Mouse (Mus musculus) forebrain, embryonic 11.5 days (tissue): ENCODE results near the gene Tnfsf9. TPM values are rescaled to one million over a fixed set of nuclear protein-coding genes. Genes with fewer than 3 reads are reported as not detected.
A peak's percentile ranks its signal among the peaks of the same experiment; 100 is the strongest.
"Not testable (repeated sequence)": the region's sequence is repeated elsewhere in the genome, so short reads cannot be mapped to it uniquely, and the experiment has no call there.

ENCODE experiments used
- ATAC-seq: fragments of 200-750 bp; cut with Nextera tagmentation; replicated peaks from 2 replicates; pipeline ENCODE4 v1.8.0; 2017; ENCODE audit warnings: moderate TSS enrichment; ENCODE audit not compliant: low FRiP score
- DNase-seq: peaks from one replicate; pipeline ENCODE4 v3.0.0-alpha.2; 2017; ENCODE audit warnings: low spot score
- H3K27ac ChIP-seq: fragments of 300-500 bp; sonication (generic); 2 replicates; pipeline ENCODE4 v1.5.1; 2014; ENCODE audit warnings: low read depth, low read length
- H3K27me3 ChIP-seq: fragments of 300-500 bp; sonication (generic); 2 replicates; pipeline ENCODE4 v1.6.1; 2014; ENCODE audit warnings: mild to moderate bottlenecking, low read length, mixed read lengths; ENCODE audit not compliant: control insufficient read depth, insufficient read depth
- H3K36me3 ChIP-seq: fragments of 300-500 bp; sonication (generic); 2 replicates; pipeline ENCODE4 v1.6.1; 2014; ENCODE audit warnings: mild to moderate bottlenecking, low read length, moderate library complexity, mixed read lengths; ENCODE audit not compliant: control insufficient read depth, insufficient read depth
- H3K4me1 ChIP-seq: fragments of 300-500 bp; sonication (generic); replicated peaks from 2 replicates; pipeline ENCODE4 v1.6.1; 2014; ENCODE audit warnings: low read length, mixed read lengths; ENCODE audit not compliant: control insufficient read depth, insufficient read depth
- H3K4me2 ChIP-seq: fragments of 300-500 bp; sonication (generic); 2 replicates; pipeline ENCODE4 v1.6.1; 2014; ENCODE audit warnings: low read depth, mild to moderate bottlenecking, low read length, moderate library complexity, mixed read lengths; ENCODE audit not compliant: severe bottlenecking
- H3K4me3 ChIP-seq: fragments of 300-500 bp; sonication (generic); 2 replicates; pipeline ENCODE4 v1.5.1; 2014; ENCODE audit warnings: low read depth, low read length
- H3K9ac ChIP-seq: fragments of 300-500 bp; sonication (generic); 2 replicates; pipeline ENCODE4 v1.6.1; 2014; ENCODE audit warnings: low read length
- H3K9me3 ChIP-seq: fragments of 300-500 bp; sonication (generic); 2 replicates; pipeline ENCODE4 v1.6.1; 2016; ENCODE audit warnings: low read length, mixed read lengths; ENCODE audit not compliant: control insufficient read depth
- WGBS: fragments of 180-500 bp; shearing (Covaris S2); extraction: QIAGEN DNeasy Blood & Tissue Kit; methylation state at CpG from one replicate; pipeline ENCODE4 v1.1.7; 2014; 5-methylcytosine and 5-hydroxymethylcytosine counted together
- polyA plus RNA-seq: library from polyadenylated mRNA; unstranded; fragments of >200 nt; fragmentation: Nextera tagmentation; extraction: Ambion mirVana; gene quantifications from 2 replicates; pipeline ENCODE4 v1.2.1, GENCODE M21; 2014

Gene Tnfsf9
- polyA plus RNA-seq, 1 experiment from 2014 or later = 10.9 TPM

DNA sequence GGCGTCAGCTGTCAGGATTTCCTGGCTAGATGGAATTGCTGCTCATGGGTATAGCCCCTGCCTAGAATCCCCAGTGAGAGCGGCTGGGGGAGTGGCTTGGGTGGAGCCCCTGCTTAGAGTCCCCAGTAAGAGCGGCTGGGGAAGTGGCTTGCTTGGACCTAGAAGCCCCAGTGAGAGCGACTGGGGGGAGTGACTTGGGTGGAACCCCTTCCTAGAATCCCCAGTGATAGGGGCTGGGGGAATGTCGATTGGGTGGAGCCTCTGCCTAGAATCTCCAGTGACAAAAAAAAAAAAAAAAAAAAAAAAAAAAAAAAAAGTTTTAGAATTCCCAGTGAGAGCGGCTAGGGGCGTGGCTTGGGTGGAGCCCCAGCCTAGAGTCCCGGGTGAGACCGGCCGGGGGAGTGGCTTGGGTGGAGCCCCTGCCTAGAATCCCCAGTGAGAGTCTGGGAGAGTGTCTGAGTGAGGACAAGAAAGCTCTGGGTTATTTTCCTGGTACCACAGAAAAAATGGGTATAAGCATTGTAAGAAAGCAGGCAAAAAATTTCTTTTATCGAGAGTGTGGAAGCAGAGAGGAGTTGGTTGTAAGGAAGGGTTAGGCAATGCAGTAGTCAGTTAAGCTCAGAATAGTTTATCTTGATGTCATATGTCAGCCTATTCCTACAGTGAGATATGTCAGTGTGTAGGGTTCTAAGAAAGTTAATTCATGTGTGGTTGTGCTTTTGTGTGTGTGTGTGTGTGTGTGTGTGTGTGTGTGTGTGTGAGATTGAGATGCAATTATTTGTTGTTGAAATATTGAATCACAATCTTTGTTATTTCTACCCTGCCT, 13.6 kb downstream of the Tnfsf9 start:
- no peaks in the 10 kb centered on the region for H3K27me3 ChIP-seq
- WGBS = 2% methylated on average over 11 of the region's 11 CpGs
- H3K4me2 ChIP-seq = peak overlapping the region; percentile 24; the same call in 1 of the 2 replicates
- no peak overlapping the region for H3K27ac ChIP-seq
- ATAC-seq = peak; percentile 90
- no peaks in the 10 kb centered on the region for H3K36me3 ChIP-seq
- H3K4me1 ChIP-seq = no peaks in the 10 kb centered on the region; the same call in 1 of the 2 replicates
- peak; percentile 57 for DNase-seq
- H3K9me3 ChIP-seq = no peaks in the 10 kb centered on the region
- no peak overlapping the region for H3K9ac ChIP-seq
- H3K4me3 ChIP-seq = no peak overlapping the region

DNA sequence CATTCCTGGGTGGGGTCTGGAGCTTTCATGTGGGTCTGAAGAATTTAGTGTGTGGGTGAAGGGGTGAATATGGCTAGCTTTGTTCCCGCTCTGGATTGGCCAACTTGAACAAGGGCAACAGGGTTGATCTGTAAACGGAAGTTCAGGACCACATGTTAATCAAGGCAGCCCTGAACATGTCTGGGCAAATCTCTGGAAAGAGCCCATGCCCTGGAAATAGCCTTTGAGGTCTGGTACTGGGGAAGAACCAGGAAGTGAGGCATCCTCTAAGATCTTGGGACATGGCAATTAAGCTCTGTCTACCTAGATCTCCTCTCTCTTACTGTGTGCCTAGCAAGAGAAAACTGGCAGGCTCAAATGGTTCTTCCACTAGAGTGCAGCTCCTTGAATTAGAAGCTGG, 16.7 kb downstream of the Tnfsf9 start:
- DNase-seq (no peak), ATAC-seq (no peak)
- Histone ChIP-seq H3K36me3 (no peaks in the 10 kb centered on the region), H3K4me2 (no peak overlapping the region), H3K27ac (no peak overlapping the region), H3K4me1 (no peaks in the 10 kb centered on the region; the same call in 1 of the 2 replicates), H3K9ac (no peak overlapping the region), H3K27me3 (no peaks in the 10 kb centered on the region), H3K4me3 (no peak overlapping the region), H3K9me3 (no peaks in the 10 kb centered on the region)
- WGBS = 90% methylated on average over 2 of the region's 2 CpGs

DNA sequence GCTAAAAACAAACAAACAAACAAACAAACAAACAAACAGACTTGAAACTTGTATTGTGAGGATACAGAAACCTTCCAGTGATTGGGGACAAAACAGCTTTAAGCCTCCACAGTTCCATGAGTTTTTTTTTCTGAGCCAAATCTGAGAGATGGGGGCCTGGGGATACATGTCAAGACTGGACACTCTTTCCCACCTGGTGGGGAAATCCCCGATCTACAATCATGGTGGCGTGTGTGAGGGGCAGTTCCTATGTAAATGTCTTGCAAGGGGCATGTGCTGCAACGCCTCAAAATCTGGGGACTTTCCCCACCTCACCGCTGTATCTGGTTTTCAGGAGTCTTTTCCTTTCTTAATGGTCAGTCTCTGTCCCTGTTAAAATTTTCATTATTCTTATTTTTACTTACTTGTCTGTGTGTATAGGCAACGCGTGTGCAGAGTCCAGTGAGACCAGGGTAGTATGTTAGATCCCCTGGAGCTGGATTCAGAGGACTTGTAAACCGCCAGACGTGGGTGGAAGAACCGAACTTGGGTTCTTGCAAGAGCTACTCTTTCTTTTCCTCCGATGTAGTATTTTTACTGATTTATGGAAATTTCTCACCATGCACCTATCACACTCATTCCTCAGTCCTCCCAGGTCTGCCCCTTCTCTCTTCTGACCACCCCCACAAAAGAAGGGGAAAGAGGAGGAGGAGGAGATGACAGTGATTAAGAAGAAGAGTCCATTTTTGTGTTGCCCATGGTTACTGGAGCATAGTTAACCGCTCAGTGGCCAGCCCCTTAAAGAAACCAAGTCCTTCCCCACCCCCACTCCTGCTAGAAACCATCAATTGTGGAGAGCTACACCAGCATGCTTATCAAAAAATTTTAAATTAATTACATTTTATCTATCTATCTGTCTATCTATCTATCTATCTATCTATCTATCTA, 18.3 kb downstream of the Tnfsf9 start:
- WGBS = 89% methylated on average over 11 of the region's 11 CpGs
- Histone ChIP-seq H3K4me2 (no peak overlapping the region), H3K4me3 (no peak overlapping the region), H3K36me3 (no peaks in the 10 kb centered on the region), H3K9me3 (no peaks in the 10 kb centered on the region), H3K27ac (no peak overlapping the region), H3K9ac (no peak overlapping the region), H3K27me3 (no peaks in the 10 kb centered on the region), H3K4me1 (no peaks in the 10 kb centered on the region; the same call in 1 of the 2 replicates)
- DNase-seq (no peak), ATAC-seq (no peak)

DNA sequence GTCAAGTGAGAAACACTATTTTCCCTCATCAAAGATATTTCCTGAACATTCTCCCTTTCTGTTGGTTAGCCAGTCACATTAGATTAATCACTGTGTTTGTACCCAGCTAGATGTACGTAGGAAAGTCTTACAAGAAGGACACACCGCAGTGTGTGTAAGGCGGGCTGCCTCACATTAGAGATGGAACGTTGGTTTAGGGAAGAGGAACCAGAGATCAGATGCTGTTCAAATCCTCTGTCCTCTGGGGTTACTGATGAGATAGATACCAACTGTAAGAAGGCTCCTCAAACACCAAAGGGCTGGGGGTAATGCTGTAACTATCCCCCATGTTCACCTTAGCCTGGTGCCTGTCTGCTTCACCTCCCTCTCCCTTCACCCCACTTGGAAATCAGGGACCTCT, 19.7 kb downstream of the Tnfsf9 start:
- Histone ChIP-seq H3K27ac (no peak overlapping the region), H3K4me3 (no peak overlapping the region), H3K9ac (no peak overlapping the region), H3K36me3 (no peaks in the 10 kb centered on the region), H3K9me3 (no peaks in the 10 kb centered on the region), H3K4me2 (no peak overlapping the region), H3K27me3 (no peaks in the 10 kb centered on the region), H3K4me1 (no peaks in the 10 kb centered on the region)
- 84% methylated on average over 4 of the region's 4 CpGs for WGBS
- DNase-seq (no peak), ATAC-seq (no peak)

DNA sequence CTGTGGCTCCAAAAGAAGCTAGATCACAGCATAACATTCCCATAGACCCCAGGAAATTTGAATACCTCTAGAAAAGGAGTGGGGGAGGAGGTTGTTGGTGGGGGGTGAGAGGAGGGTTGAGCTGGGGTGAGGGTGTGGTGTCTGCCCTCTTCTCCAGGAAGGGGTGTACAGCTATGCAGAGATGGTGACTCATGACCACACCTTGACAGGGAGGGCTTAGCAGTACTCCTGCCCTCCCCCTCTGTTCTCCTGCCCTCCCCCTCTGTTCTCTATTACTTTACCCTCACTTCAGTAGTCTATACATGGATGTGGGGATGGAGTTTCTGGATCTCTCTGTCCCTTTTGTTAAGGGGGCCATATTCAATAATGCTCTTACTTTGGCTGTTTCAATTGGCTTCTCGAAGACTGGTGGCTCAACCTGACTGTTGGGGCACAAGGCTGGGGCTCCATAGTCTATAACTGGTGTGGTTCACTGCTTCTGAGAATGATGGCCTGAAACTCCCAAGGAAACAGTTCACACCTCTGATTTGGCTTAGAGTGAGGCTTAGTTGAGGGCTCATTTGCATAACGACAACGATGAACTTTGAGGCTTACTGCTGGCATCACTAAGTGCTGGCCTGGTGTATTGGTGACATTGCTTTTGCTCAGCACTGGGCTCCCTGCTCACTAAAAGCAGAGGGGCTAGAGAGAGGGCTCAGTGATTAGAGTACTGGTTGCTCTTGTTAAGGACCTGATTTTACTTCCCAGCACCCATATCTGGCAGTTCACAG, 20.9 kb downstream of the Tnfsf9 start:
- Histone ChIP-seq H3K9me3 (no peaks in the 10 kb centered on the region), H3K36me3 (no peaks in the 10 kb centered on the region), H3K27me3 (no peaks in the 10 kb centered on the region), H3K9ac (no peak overlapping the region), H3K4me2 (no peak overlapping the region), H3K4me1 (no peaks in the 10 kb centered on the region), H3K4me3 (no peak overlapping the region), H3K27ac (no peak overlapping the region)
- WGBS = 70% methylated on average over 3 of the region's 3 CpGs
- DNase-seq (no peak), ATAC-seq (no peak)

DNA sequence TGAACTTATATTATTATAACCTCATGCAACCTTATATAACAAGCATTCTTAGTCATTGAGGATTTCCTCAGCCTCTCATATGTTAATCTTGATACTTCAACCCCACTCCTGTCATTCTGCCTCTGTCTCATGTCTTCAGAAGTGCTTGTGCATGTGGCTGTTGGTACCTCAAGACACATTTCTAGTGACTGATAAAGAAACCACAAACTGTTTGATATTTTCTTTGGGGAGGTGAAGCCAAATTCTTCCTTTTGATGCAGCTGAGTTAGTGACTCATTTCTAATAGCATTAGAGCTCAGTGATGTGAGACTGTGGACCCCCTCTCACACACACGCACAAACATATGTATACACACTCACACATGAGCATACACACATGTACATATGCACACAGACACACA, 26.7 kb downstream of the Tnfsf9 start:
- Histone ChIP-seq H3K27me3 (no peaks in the 10 kb centered on the region), H3K4me3 (no peak overlapping the region), H3K4me2 (no peak overlapping the region), H3K36me3 (no peaks in the 10 kb centered on the region), H3K9ac (no peak overlapping the region), H3K4me1 (no peaks in the 10 kb centered on the region), H3K27ac (no peak overlapping the region), H3K9me3 (no peaks in the 10 kb centered on the region)
- 78% methylated on average over 1 of the region's 1 CpGs for WGBS
- ATAC-seq (no peak), DNase-seq (no peak)

DNA sequence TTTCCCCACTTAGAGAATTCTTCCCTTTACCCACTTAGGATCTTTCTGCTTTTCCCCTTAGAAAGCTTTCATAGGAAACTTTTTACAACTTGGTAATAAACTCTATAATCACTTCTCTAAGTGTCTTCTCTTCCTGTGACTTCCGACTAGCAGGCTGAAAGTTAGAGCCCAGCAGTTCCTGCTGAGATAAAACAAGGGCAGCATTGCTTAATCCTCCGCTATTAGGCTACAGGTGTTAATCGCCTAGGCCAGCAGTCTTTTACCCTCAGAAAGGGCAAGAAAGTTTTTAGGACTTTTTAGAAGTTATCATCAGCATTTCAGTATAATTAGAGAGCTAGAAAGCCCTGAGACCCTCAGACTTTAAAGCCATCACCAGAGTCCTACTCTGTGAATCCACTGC, 28.9 kb downstream of the Tnfsf9 start:
- H3K36me3 ChIP-seq, H3K27me3 ChIP-seq: not testable (repeated sequence)

DNA sequence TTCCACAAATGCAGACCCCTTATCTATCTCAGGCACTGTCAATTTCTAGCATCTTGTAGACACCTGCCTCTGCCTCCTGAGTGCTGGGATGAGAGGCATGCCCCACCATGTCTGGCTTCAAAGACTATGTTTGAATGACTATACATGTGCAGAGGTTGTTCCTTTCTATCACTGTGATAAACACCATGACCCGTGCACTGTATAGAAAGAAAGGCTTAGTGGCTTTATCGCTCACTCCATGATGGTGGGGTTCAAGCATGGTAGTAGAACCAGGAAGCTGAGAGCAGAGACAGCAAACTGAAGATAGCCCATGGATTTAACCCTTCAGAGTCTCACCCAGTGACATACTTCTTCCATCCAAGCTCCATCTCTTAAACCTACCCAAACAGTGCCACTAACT, 29.6 kb downstream of the Tnfsf9 start:
- H3K4me2 ChIP-seq = no peak overlapping the region
- no peaks in the 10 kb centered on the region for H3K27me3 ChIP-seq
- H3K9ac ChIP-seq = no peak overlapping the region
- ATAC-seq (no peak), DNase-seq (no peak)
- WGBS = 81% methylated on average over 2 of the region's 2 CpGs
- no peak overlapping the region for H3K27ac ChIP-seq
- no peaks in the 10 kb centered on the region for H3K36me3 ChIP-seq
- H3K9me3 ChIP-seq = no peaks in the 10 kb centered on the region
- no peaks in the 10 kb centered on the region for H3K4me1 ChIP-seq
- H3K4me3 ChIP-seq = no peak overlapping the region

More for the DNA sequence above, 28.9 kb downstream of the Tnfsf9 start:
- not testable (repeated sequence) for H3K27ac ChIP-seq, H3K4me2 ChIP-seq, H3K9ac ChIP-seq, H3K9me3 ChIP-seq, H3K4me3 ChIP-seq, H3K4me1 ChIP-seq, DNase-seq, ATAC-seq
- WGBS = 21% methylated on average over 3 of the region's 3 CpGs
